ENCODE assay signal across 1 mouse cellular context in genomic region chr12:87442177-87443114, GRCm38 (mm10).
TF ChIP-seq lines count a peak whose summit lies in the region.

No protein-coding gene starts in this region.

TF ChIP-seq in MEL, 35 proteins besides CTCF, POLR2A, EP300 and RAD21:
- TF ChIP-seq RCOR1 (IDR thresholded peaks at IDR 0.05; ENCODE audit: low read depth, low read length): no peak
- peak; percentile 14; the same call in 1 of the 2 replicates for TF ChIP-seq TBP (IDR thresholded peaks at IDR 0.05; ENCODE audit: low read depth, low read length)
- TF ChIP-seq ZC3H11A (IDR thresholded peaks at IDR 0.05; ENCODE audit: low read depth, low read length): no peak
- TF ChIP-seq BHLHE40 (IDR thresholded peaks at IDR 0.05; ENCODE audit: borderline replicate concordance, low read depth, low read length): peak; percentile 39; the same call in 1 of the 2 replicates
- no peak for TF ChIP-seq MAZ (IDR thresholded peaks at IDR 0.05; ENCODE audit: low read depth, low read length)
- no peak for TF ChIP-seq TAL1 (IDR thresholded peaks at IDR 0.05; ENCODE audit: low read length)
- TF ChIP-seq ZNF384 (IDR thresholded peaks at IDR 0.05; ENCODE audit: low read depth, low read length): peak; percentile 44; the same call in 1 of the 2 replicates
- TF ChIP-seq GABPA (IDR thresholded peaks at IDR 0.05; ENCODE audit: low read depth, low read length): no peak
- no peak for TF ChIP-seq JUND (IDR thresholded peaks at IDR 0.05; ENCODE audit: low read depth, low read length)
- TF ChIP-seq KAT2A (conservative IDR thresholded peaks at IDR 0.05; ENCODE audit: low read depth, low read length): no peak
- peak; percentile 34; the same call in 1 of the 2 replicates for TF ChIP-seq ETS1 (IDR thresholded peaks at IDR 0.05; ENCODE audit: low read depth, low read length)
- TF ChIP-seq MYB (IDR thresholded peaks at IDR 0.05; ENCODE audit: low read depth, low read length): no peak
- TF ChIP-seq NRF1 (IDR thresholded peaks at IDR 0.05; ENCODE audit: insufficient read depth, low read depth, low read length, poor library complexity, severe bottlenecking): no peak
- no peak for TF ChIP-seq HCFC1 (IDR thresholded peaks at IDR 0.05; ENCODE audit: low read depth, low read length)
- no peak for TF ChIP-seq POLR2AphosphoS5 (IDR thresholded peaks at IDR 0.05; ENCODE audit: borderline replicate concordance, low read depth, low read length)
- TF ChIP-seq SMC3 (IDR thresholded peaks at IDR 0.05; ENCODE audit: low read depth, low read length): no peak
- TF ChIP-seq GATA1 (IDR thresholded peaks at IDR 0.05; ENCODE audit: low read depth, low read length): 0 out of 2 replicates have a peak, but pooled peaks have one; percentile 25
- TF ChIP-seq ZKSCAN1 (IDR thresholded peaks at IDR 0.05; ENCODE audit: low read depth, low read length): no peak
- no peak for TF ChIP-seq MAFK (IDR thresholded peaks at IDR 0.05; ENCODE audit: borderline replicate concordance, low read depth, low read length)
- TF ChIP-seq POLR2AphosphoS2 (IDR thresholded peaks at IDR 0.05; ENCODE audit: low read length): no peak
- peak; percentile 98 for TF ChIP-seq MYC (IDR thresholded peaks at IDR 0.05; ENCODE audit: low read depth, low read length)
- no peak for TF ChIP-seq ELF1 (IDR thresholded peaks at IDR 0.05; ENCODE audit: low read depth, low read length)
- TF ChIP-seq TCF12 (IDR thresholded peaks at IDR 0.05; ENCODE audit: low read depth, low read length): peak; percentile 20; the same call in 1 of the 2 replicates
- no peak for TF ChIP-seq CHD2 (IDR thresholded peaks at IDR 0.05; ENCODE audit: low read length)
- TF ChIP-seq USF1 (IDR thresholded peaks at IDR 0.05; ENCODE audit: low read depth, low read length): peak; percentile 36; the same call in 1 of the 2 replicates
- TF ChIP-seq NELFE (IDR thresholded peaks at IDR 0.05; ENCODE audit: low read depth, low read length): peak; percentile 36; the same call in 1 of the 2 replicates
- no peak for TF ChIP-seq ZMIZ1 (IDR thresholded peaks at IDR 0.05; ENCODE audit: low read depth, low read length)
- peak; percentile 88 for TF ChIP-seq MAX (IDR thresholded peaks at IDR 0.05; ENCODE audit: low read length)
- TF ChIP-seq MXI1 (IDR thresholded peaks at IDR 0.05; ENCODE audit: low read depth, low read length): peak; percentile 97
- no peak for TF ChIP-seq E2F4 (IDR thresholded peaks at IDR 0.05; ENCODE audit: borderline replicate concordance, low read depth, low read length)
- peak; percentile 64 for TF ChIP-seq SIN3A (IDR thresholded peaks at IDR 0.05; ENCODE audit: low read length)
- no peak for TF ChIP-seq UBTF (IDR thresholded peaks at IDR 0.05; ENCODE audit: borderline replicate concordance, insufficient read depth, low read depth, low read length)
- TF ChIP-seq CHD1 (IDR thresholded peaks at IDR 0.05; ENCODE audit: low read depth, low read length): peak; percentile 83
- TF ChIP-seq USF2 (IDR thresholded peaks at IDR 0.05; ENCODE audit: borderline replicate concordance in 1 of 2, insufficient read depth in 1 of 2, low read depth in 1 of 2, low read length in 2 of 2): no peak
- TF ChIP-seq MEF2A (IDR thresholded peaks at IDR 0.05; ENCODE audit: extremely low read depth, insufficient replicate concordance, low read depth, low read length, poor library complexity, severe bottlenecking): 0 out of 2 replicates have a peak, but pooled peaks have one; percentile 2
TF ChIP-seq in MEL: peak in this region for 14.
